Mouse (Mus musculus): ENCODE data around the gene Slc17a3.

DNA sequence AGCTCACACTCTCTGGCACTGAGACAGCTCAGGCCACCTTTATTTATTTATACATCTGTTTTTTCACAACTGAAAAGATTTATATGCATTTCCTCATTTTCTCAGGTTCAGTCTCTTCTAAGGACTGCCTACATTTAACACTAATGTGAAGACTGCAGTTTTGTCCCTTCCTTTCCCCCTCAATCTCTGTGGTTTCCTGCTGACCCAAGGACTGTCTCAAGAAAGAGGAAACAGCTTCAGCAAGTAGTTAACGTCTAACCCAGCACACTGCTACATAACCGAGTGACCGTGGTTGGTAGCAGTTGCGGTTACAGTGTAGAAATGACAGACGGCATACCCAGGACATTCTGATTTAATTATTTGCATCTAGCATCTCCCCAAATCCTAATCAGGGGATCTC is 39.8 kb upstream of the Slc17a3 start:
- TF ChIP-seq CTCF (IDR thresholded peaks at IDR 0.05; ENCODE audit: insufficient read depth, low read depth, low read length) (no peak), POLR2A (IDR thresholded peaks at IDR 0.05; ENCODE audit: insufficient read depth, low read depth, low read length) (no peak)

All from olfactory bulb, adult 2 months (tissue).